In genomic region chr5:138819780-138820179, GRCm38 (mm10) we compare ENCODE assay signal across 9 mouse cellular contexts. TPM values are rescaled to one million over a fixed set of nuclear protein-coding genes. Genes with fewer than 3 reads are reported as not detected.
DNase-seq lines count a peak whose midpoint lies in the region; ATAC-seq and TF ChIP-seq lines count a peak whose summit lies in the region.
"Had no signal": no experiment of that assay in that cellular context is flagged by ENCODE, and none has a peak within 500 bp of the region (broad histone marks: within the 10 kb centered on the region; RNA-seq: fewer than 3 reads in every experiment).

Gene Gm5294, plus strand, starts transcription at chr5:138820080.

- TF ChIP-seq CTCF in midbrain, postnatal 0 days (IDR thresholded peaks at IDR 0.05) = no peak

- peak within 1 kb of the TSS; percentile 78 for H3K4me2 ChIP-seq in heart, embryonic 16.5 days (ENCODE audit: low read depth, low read length)
- peak within 1 kb of the TSS; percentile 54 for H3K4me2 ChIP-seq in embryonic facial prominence, embryonic 12.5 days (replicated peaks)
- H3K4me2 ChIP-seq in intestine, embryonic 16.5 days (ENCODE audit: low read depth, low read length) = peak within 1 kb of the TSS; percentile 68
- peak within 1 kb of the TSS; percentile 49 for H3K4me2 ChIP-seq in midbrain, postnatal 0 days (ENCODE audit: low read depth, low read length, poor library complexity, severe bottlenecking)

- WGBS in heart, embryonic 16.5 days = 14% methylated on average over 21 of the region's 21 CpGs
- WGBS in embryonic facial prominence, embryonic 12.5 days = 7% methylated on average over 21 of the region's 21 CpGs
- WGBS in intestine, embryonic 16.5 days = 20% methylated on average over 21 of the region's 21 CpGs
- 12% methylated on average over 21 of the region's 21 CpGs for WGBS in midbrain, postnatal 0 days

- no peaks in the 10 kb centered on the region; the same call in 1 of the 2 replicates for H3K9me3 ChIP-seq in heart, embryonic 16.5 days (replicated peaks; ENCODE audit: control insufficient read depth, low read length)
- H3K9me3 ChIP-seq in embryonic facial prominence, embryonic 12.5 days = no peaks in the 10 kb centered on the region
- H3K9me3 ChIP-seq in intestine, embryonic 16.5 days (ENCODE audit: control insufficient read depth, low read length) = no peaks in the 10 kb centered on the region
- H3K9me3 ChIP-seq in midbrain, postnatal 0 days (ENCODE audit: low read length) = no peaks in the 10 kb centered on the region

- H3K36me3 ChIP-seq in heart, embryonic 16.5 days (ENCODE audit: control insufficient read depth, insufficient read depth) = no peaks in the 10 kb centered on the region
- H3K36me3 ChIP-seq in embryonic facial prominence, embryonic 12.5 days = no peaks in the 10 kb centered on the region
- H3K36me3 ChIP-seq in intestine, embryonic 16.5 days (ENCODE audit: control insufficient read depth, insufficient read depth, low read length) = no peaks in the 10 kb centered on the region
- no peaks in the 10 kb centered on the region for H3K36me3 ChIP-seq in midbrain, postnatal 0 days (ENCODE audit: insufficient read depth, low read length)

- H3K4me1 ChIP-seq in heart, embryonic 16.5 days (ENCODE audit: control insufficient read depth, insufficient read depth, low read length) = no peaks in the 10 kb centered on the region
- H3K4me1 ChIP-seq in embryonic facial prominence, embryonic 12.5 days = peaks cover 7% of the 10 kb centered on the region
- H3K4me1 ChIP-seq in intestine, embryonic 16.5 days (ENCODE audit: control insufficient read depth, insufficient read depth, low read length) = peaks cover 6% of the 10 kb centered on the region; the same call in 1 of the 2 replicates
- peaks cover 6% of the 10 kb centered on the region; the same call in 1 of the 2 replicates for H3K4me1 ChIP-seq in midbrain, postnatal 0 days (ENCODE audit: insufficient read depth, low read length)

- H3K27ac ChIP-seq in heart, embryonic 16.5 days (ENCODE audit: low read length) = no peak within 1 kb of the TSS
- no peak within 1 kb of the TSS for H3K27ac ChIP-seq in embryonic facial prominence, embryonic 12.5 days
- H3K27ac ChIP-seq in intestine, embryonic 16.5 days (ENCODE audit: low read length) = no peak within 1 kb of the TSS
- no peak within 1 kb of the TSS for H3K27ac ChIP-seq in midbrain, postnatal 0 days (ENCODE audit: low read depth, low read length)

- peaks cover 42% of the 10 kb centered on the region for H3K27me3 ChIP-seq in heart, embryonic 16.5 days (ENCODE audit: control insufficient read depth, insufficient read depth, low read length)
- H3K27me3 ChIP-seq in embryonic facial prominence, embryonic 12.5 days = peaks cover 64% of the 10 kb centered on the region
- peaks cover 37% of the 10 kb centered on the region for H3K27me3 ChIP-seq in intestine, embryonic 16.5 days (replicated peaks; ENCODE audit: control insufficient read depth, insufficient read depth, low read length)
- peaks cover 32% of the 10 kb centered on the region for H3K27me3 ChIP-seq in midbrain, postnatal 0 days (ENCODE audit: insufficient read depth, low read length)

- H3K4me3 ChIP-seq in heart, embryonic 16.5 days (ENCODE audit: low read length) = peak within 1 kb of the TSS; percentile 49
- H3K4me3 ChIP-seq in embryonic facial prominence, embryonic 12.5 days = peak within 1 kb of the TSS; percentile 34
- peak within 1 kb of the TSS; percentile 40 for H3K4me3 ChIP-seq in intestine, embryonic 16.5 days (ENCODE audit: low read length)
- peak within 1 kb of the TSS; percentile 28 for H3K4me3 ChIP-seq in midbrain, postnatal 0 days (ENCODE audit: low read depth, low read length)

- DNase-seq in heart, adult 18-20 months = no peak
- DNase-seq in midbrain, postnatal 0 days (ENCODE audit: low spot score) = no peak
- DNase-seq in B cell, adult 2 months = no peak
- DNase-seq in thymus, postnatal 0 days (ENCODE audit: low spot score) = no peak
- DNase-seq in cerebellum, adult 18-20 months = no peak

- ATAC-seq in heart, embryonic 16.5 days (replicated peaks; ENCODE audit: extremely low read depth, insufficient read depth, low FRiP score) = no peak
- ATAC-seq in embryonic facial prominence, embryonic 12.5 days (ENCODE audit: insufficient number of reproducible peaks, insufficient read depth, low FRiP score, low TSS enrichment) = no peak
- ATAC-seq in intestine, embryonic 16.5 days = no peak
- ATAC-seq in midbrain, postnatal 0 days (ENCODE audit: low FRiP score) = no peak

- H3K9ac ChIP-seq in heart, embryonic 16.5 days (ENCODE audit: low read length) = peak within 1 kb of the TSS; percentile 54
- H3K9ac ChIP-seq in embryonic facial prominence, embryonic 12.5 days = 0 out of 2 replicates have a peak within 1 kb of the TSS, but pooled peaks have one; percentile 19
- H3K9ac ChIP-seq in intestine, embryonic 16.5 days (ENCODE audit: low read depth, low read length) = peak within 1 kb of the TSS; percentile 39
- H3K9ac ChIP-seq in midbrain, postnatal 0 days (replicated peaks; ENCODE audit: low read length, poor library complexity, severe bottlenecking) = no peak within 1 kb of the TSS

RNA-seq across cellular contexts. Expression of gene Gm5294, which starts in this region (rescaled TPM):
- polyA plus RNA-seq in heart, embryonic 16.5 days (2015; fragmentation: Nextera tagmentation; extraction: Ambion mirVana) = 0.24 TPM in 1 of 2 replicates, not detected in the other
- total RNA-seq in heart, adult 18-20 months (2021) = not detected
- 0.37 and 0.45 TPM in 2 replicates for polyA plus RNA-seq in embryonic facial prominence, embryonic 12.5 days (2016; fragmentation: Nextera tagmentation; extraction: Ambion mirVana)
- polyA plus RNA-seq in intestine, embryonic 16.5 days (2015; fragmentation: Nextera tagmentation; extraction: Ambion mirVana) = not detected in 2 replicates
- not detected in 2 replicates for total RNA-seq in midbrain, postnatal 0 days (2014; rRNA removed)
- polyA plus RNA-seq in midbrain, postnatal 0 days (2015; fragmentation: Nextera tagmentation; extraction: Ambion mirVana) = 0.25 TPM in 1 of 2 replicates, not detected in the other
- polyA plus RNA-seq in thymus, postnatal 0 days (2015; fragmentation: Nextera tagmentation; extraction: Ambion mirVana) = 0.48 TPM in 1 of 2 replicates, not detected in the other
- total RNA-seq: left cerebral cortex, postnatal 36 days had no signal
